Mouse (Mus musculus): ENCODE data around the gene Wnt6.
A peak's percentile ranks its signal among the peaks of the same experiment; 100 is the strongest.
"Not testable (repeated sequence)": the region's sequence is repeated elsewhere in the genome, so short reads cannot be mapped to it uniquely, and the experiment has no call there.

Wnt6 gene

DNA sequence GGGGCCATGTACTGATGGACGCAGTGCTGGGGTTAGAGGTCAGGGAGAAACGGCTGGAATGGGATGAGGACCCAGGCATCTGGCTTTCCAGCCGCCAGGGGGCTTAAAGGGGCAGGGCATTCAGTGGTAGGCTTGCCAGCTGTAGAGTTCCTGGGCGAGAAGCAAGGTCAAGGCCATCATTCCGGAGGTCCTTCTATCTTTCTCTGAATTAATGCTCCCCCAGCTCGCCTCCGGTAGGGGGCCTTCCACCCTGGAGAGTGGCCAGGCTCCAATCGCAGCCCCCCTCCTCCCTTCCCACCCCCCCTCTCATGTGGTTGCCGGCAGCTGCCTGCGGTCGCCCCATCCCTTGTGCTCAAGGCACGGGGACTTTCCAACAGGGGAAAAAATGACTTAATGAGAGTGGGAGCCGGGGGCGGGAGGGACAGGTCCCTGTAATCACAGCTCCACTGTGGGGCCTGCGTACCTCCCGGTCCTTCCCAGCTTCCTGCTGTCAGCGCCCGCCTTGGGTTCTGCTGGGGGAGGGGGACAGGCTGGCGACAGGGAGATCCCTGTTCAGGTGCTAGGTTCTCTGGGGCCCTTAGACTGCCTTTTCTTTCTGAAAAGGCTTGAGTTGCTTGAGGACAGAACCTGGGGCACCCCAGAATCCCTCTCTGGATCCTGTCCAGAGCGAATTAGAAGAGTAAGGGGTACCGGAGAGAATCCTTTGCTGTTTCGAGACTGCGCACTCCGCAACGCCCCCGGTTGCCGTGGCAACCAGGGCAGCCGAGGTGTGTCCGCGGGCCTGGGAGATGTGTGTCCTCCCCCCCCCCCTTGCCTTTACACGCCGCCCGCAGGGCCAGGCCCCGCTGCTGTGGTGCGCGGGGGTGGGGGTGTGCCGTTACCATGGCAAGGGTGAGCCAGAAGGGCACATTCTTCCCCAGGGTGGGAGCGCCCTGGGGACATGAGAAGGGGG lies 34.9 kb downstream of the Wnt6 start:
- no peak for DNase-seq (ENCODE audit: low spot score in 2 of 2)

DNA sequence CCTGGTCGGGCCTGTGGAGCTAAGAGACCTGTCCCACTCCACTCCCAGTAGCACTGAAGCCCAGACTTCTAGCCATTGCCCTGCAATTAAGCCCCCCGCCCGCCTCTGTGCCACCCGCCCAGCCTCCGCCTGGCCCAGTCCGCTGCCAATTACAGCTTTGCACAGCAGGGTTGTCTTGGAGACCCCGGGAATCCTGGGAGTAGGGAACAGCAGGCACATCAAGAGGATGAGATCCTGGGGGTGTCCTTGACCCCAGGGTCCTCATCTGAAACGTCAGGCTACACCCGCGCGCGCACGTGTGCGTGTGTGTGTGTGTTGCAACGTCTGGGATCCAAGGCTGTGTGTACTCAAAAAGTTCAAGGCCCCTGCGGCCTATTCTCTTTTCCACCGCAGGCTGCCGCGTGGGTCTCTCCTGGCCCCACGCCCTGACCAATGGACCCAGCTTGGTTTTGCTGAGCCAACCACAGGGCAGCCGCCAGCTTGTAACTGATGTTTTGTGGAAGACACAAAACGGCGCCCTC lies 35.9 kb downstream of the Wnt6 start:
- no peak for DNase-seq (ENCODE audit: low spot score in 2 of 2)

DNA sequence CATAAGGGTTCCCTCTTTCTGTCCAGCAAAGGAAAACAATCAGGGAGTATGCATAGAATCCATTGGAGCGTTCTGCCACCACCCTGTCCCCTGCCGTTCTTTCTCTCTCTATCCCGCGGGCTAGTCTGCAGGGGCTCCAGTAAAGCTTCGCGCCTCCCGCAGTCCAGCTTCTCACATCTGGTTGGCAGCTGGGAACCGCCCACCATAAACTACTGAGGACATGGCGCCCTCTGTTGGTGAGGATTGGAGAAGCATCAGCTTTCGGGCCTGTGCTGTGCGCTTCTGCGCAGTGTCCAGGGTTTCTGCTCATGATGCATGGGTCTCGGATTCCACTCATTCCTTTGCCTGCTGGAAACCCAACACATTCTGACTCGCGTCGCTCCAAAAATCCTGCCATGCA lies 36.4 kb downstream of the Wnt6 start:
- peak; percentile 71 to 88 for DNase-seq (ENCODE audit: low spot score in 2 of 2)

DNA sequence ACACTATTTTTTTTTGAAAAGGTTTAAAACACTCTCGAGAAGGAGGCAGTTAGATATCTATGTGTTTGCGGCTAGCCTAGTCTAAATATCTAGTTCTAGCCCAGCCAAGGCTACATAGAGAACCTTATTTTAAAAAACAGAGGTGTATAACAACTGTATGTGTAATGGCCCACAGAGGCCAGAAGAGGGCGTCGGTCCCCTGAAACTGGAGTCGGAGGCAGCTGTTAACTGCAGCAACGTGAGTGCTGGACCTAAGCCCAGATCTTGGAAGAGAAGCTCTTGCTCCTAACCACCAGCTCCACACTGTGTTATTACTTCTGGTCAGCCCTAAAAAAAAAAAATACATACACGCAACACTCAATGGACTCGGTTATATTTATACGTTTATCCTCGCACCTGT lies 37.3 kb downstream of the Wnt6 start:
- no peak for DNase-seq (ENCODE audit: low spot score in 2 of 2)

DNA sequence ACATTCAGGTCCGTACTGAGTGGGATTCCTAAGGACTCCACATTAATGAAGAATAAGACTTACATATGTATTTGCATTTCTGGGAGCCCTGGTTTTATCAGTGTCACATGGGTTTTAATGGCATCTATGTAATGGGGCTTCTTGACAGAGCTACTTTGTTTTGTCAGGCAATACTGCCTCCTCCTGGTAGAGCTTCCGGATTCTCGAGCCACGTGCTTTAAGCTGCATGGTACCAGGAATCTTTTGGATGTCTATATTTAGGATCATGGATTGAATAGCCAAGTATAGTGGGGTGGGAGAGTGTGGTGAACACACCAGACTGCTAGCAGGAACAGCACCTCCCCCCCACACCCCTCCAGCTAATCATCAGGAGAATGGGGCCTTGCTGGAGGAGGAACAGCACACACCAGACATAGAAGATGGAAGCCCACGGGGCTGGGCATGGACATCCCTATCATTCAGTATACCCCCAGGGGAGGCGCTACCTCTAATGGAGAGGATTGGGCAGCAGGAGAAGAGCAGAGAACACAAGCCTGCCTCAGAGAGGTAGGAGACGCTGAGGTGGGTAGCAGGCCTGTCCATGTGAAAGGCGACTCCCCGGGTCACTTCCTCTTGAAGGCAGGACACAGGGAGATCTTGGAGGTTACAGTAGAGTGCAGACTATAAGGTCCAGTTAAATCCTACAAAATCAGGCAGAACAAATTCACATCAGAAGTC lies 43.4 kb downstream of the Wnt6 start:
- DNase-seq (ENCODE audit: low spot score in 2 of 2), result no peak

DNA sequence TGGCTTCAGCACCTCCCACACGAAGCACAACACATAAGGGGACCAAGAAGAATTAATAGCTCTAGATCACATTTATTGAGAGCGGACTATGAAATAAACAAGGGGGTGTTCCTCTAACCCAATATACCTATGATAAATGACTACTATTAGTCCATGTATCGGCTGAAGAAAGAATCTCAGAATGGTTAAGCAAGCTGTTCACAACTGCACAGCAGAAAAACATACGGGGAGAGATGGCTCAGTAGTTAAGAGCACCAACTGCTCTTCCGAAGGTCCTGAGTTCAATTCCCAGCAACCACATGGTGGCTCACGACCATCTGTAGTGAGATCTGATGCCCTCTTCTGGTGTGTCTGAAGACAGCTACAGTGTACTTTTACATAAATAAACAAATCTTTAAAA lies 44.3 kb downstream of the Wnt6 start:
- DNase-seq (ENCODE audit: low spot score in 2 of 2), result not testable (repeated sequence)

DNA sequence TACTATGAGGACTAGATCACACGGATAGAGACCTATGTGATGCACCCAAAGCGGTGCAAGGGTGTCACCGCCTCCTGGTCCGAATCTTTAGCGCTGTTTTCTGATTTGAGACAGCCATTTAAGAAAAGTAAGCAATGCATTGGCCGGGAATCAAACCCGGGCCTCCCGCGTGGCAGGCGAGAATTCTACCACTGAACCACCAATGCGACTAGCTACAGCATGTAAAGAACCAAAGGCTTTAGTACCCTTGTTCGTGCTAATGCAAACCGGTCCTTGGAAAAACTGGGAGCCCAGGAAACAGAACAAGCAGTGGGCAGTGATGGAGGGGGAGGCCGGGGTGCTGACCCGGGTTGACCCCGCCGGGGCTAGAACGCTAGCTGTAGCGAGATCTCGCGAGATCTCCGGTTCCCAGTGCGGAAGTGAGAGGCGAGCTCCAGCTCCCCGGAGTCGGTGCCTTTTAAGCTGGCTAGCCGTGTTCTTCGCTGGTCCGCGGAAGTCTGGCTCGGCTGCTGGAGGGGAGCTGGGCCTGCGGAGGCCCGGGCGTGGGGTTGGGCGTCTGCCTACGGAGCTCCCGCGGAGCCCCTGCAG lies 45.0 kb downstream of the Wnt6 start:
- peak; percentile 88 to 90 for DNase-seq (ENCODE audit: low spot score in 2 of 2)

DNA sequence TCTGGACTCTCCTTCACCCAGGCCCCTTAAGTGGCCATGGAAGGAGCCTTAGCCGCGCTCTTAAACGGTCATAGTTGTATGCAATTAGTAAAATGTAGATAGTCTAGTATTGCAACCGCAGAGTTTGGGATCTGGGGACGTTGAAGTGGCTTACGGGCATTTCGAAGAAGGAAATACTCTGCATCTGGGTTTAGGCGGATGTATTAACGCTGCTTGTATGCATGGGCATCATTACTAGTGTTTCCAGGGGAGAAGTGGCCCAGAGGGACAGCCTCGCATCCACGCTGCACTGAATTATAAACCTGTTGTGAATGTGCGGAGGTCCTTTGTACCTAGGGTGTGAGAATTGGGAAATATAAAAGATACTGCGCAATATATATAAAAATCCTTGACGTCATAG lies 45.5 kb downstream of the Wnt6 start:
- DNase-seq (ENCODE audit: low spot score in 2 of 2), result no peak

DNA sequence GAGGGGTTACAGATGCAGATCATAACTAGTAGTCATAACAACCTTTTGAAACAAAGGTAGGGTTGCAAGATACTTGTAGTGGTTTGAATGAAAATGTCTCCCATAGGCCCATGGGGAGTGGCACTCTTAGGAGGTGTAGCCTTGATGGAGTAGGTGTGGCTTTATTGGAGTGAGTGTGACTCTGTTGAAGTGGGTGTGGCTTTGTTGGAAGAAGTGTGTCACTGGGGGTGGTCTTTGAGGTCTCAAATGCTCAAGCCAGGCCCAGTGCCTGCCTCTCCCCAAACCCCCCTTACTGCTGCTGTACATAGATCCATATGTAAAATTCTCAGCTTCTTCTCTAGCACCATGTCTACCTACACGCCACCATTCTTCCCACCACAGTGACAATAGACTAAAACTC lies 46.8 kb downstream of the Wnt6 start:
- no peak for DNase-seq (ENCODE audit: low spot score in 2 of 2)

DNA sequence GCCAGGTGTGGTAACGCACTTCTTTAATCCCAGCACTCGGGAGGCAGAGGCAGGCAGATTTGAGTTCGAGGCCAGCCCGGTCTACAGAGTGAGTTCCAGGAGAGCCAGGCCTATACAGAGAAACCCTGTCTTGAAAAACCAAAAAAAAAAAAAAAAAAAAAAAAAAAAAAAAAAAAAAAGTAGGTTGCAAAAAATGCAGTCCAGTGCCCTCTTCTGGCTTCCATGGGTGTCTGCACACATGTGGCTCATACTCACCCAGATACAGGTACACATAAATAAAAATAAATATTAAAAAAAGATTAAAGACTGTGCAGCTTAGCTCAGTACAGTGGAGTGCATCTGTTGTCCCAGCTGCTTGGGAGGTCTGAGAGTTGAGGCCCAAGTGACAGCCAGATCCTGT lies 51.9 kb downstream of the Wnt6 start:
- DNase-seq (ENCODE audit: low spot score in 2 of 2), result not testable (repeated sequence)

DNA sequence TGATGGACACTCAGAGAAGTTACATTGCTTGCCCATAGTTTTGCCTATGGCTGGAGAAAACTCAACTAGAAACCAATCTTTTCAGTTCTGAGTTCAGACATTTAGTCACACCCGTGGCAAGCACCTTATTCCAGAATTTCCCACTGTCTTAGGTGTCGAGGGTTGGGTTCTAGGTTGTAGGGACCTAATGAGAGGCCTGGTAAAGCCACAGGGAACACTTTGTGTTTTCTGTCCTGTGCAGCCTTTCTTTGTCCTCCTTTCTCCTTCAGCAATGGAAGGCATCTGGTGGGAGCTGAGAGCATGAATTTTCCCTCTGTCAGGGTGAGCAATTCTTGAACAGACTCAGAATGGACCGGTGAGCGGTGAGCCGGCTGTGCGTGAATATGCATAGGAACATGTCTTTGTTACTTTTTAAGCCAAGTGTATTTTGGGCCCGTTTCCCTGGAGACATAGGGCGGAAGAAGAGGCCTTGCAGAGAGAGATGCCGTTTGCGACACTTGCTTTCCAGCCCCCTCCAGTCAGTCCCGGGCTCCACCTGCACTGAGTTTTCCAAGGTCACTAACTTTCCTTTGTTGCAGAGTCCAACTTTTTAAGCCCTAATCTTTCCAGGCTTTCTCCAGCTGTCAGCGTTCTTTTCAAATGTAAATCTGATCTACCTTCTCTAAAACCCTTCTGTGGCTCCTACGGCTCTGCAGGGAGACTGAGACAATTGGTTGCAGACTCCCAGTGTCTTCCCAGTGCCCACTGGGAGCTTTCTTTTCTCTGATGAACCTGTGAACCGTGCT lies 53.0 kb downstream of the Wnt6 start:
- no peak for DNase-seq (ENCODE audit: low spot score in 2 of 2)

DNA sequence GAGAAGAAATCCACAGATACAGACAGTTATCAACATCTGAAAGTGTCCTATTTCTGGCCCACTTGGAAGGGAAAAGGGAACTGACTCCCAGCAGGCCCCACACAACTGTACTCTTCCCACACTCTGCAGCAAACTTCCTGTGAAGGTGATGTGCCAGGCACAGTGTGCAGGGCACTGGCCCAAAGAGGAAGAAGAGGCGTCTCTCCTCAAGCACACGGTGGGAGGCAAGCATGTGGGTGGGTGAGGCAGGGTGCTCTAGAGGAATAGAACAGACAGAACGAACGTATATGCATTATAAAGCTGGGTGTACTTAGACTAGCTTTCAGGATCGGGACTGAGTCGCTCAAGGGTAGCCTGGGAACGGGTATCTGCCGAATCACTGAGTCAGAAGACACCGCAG lies 58.4 kb downstream of the Wnt6 start:
- no peak for DNase-seq (ENCODE audit: low spot score in 2 of 2)

DNA sequence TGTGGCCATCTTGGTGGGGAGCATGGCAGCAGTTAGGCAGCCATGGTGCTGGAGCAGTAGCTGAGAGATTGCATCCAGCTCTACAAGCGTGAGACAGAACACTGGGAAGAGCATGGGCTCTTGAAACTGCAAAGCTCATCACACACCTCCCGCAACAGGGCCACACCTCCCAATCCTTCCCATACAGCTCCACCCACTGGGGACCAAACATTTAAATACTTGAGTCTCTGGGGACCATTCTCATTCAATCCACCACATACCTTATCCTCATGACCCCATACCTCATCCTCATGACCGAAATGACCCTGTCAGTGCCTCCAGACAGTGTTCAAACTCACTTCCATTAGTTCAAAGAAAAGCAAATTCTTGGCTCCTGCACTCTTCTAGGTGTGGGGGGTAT lies 61.6 kb downstream of the Wnt6 start:
- no peak for DNase-seq (ENCODE audit: low spot score in 2 of 2)

All from thymus, postnatal 10 days (tissue).